Mouse (Mus musculus): ENCODE measurements around the gene Zfp715.
A peak's percentile ranks its signal among the peaks of the same experiment; 100 is the strongest.
"Not testable (repeated sequence)": the region's sequence is repeated elsewhere in the genome, so short reads cannot be mapped to it uniquely, and the experiment has no call there.

Zfp715 gene

GRCm38 (mm10) chr7:43313013-43313428 is at the start of gene Zfp715:
Gene Zfp715 (minus strand): TSS chr7:43313294.
- DNase-seq (ENCODE audit: low spot score in 2 of 2), result peak; percentile 89 to 94

GRCm38 (mm10) chr7:43362021-43362420 is 48.9 kb upstream of the Zfp715 start:
- DNase-seq (ENCODE audit: low spot score in 2 of 2), result no peak

GRCm38 (mm10) chr7:43361442-43361841 is 48.3 kb upstream of the Zfp715 start:
- no peak for DNase-seq (ENCODE audit: low spot score in 2 of 2)

- no peak for DNase-seq (ENCODE audit: low spot score in 2 of 2)
Observed at GRCm38 (mm10) chr7:43358556-43358955, 45.5 kb upstream of the Zfp715 start.

- peak in 1 of 2 experiments; percentile 2 for DNase-seq (ENCODE audit: low spot score in 2 of 2)
Observed at GRCm38 (mm10) chr7:43354893-43355835, 42.1 kb upstream of the Zfp715 start.

GRCm38 (mm10) chr7:43353758-43354157 is 40.7 kb upstream of the Zfp715 start:
- DNase-seq (ENCODE audit: low spot score in 2 of 2), result no peak

GRCm38 (mm10) chr7:43353118-43353517 is 40.0 kb upstream of the Zfp715 start:
- DNase-seq (ENCODE audit: low spot score in 2 of 2), result no peak

GRCm38 (mm10) chr7:43351154-43351553 is 38.1 kb upstream of the Zfp715 start, which contains the start of gene Siglecf:
Gene Siglecf (plus strand): TSS chr7:43351341.
- DNase-seq (ENCODE audit: low spot score in 2 of 2), result no peak

GRCm38 (mm10) chr7:43349623-43350022 is 36.5 kb upstream of the Zfp715 start:
- not testable (repeated sequence) for DNase-seq (ENCODE audit: low spot score in 2 of 2)

GRCm38 (mm10) chr7:43346571-43346970 is 33.5 kb upstream of the Zfp715 start:
- DNase-seq (ENCODE audit: low spot score in 2 of 2), result no peak

GRCm38 (mm10) chr7:43346148-43346547 is 33.1 kb upstream of the Zfp715 start:
- no peak for DNase-seq (ENCODE audit: low spot score in 2 of 2)

GRCm38 (mm10) chr7:43344491-43344890 is 31.4 kb upstream of the Zfp715 start:
- DNase-seq (ENCODE audit: low spot score in 2 of 2), result no peak

GRCm38 (mm10) chr7:43344020-43344419 is 30.9 kb upstream of the Zfp715 start:
- DNase-seq (ENCODE audit: low spot score in 2 of 2), result no peak

- no peak for DNase-seq (ENCODE audit: low spot score in 2 of 2)
Observed at GRCm38 (mm10) chr7:43343191-43343590, 30.1 kb upstream of the Zfp715 start.

- no peak for DNase-seq (ENCODE audit: low spot score in 2 of 2)
Observed at GRCm38 (mm10) chr7:43340771-43341170, 27.7 kb upstream of the Zfp715 start.

GRCm38 (mm10) chr7:43333899-43334298 is 20.8 kb upstream of the Zfp715 start:
- DNase-seq (ENCODE audit: low spot score in 2 of 2), result no peak

GRCm38 (mm10) chr7:43333203-43333602 is 20.1 kb upstream of the Zfp715 start:
- DNase-seq (ENCODE audit: low spot score in 2 of 2), result peak in 1 of 2 experiments; percentile 15

- DNase-seq (ENCODE audit: low spot score in 2 of 2), result no peak
Observed at GRCm38 (mm10) chr7:43328101-43328500, 15.0 kb upstream of the Zfp715 start.

- DNase-seq (ENCODE audit: low spot score in 2 of 2), result peak in 1 of 2 experiments; percentile 23
Observed at GRCm38 (mm10) chr7:43326223-43326780, 13.2 kb upstream of the Zfp715 start.

- no peak for DNase-seq (ENCODE audit: low spot score in 2 of 2)
Observed at GRCm38 (mm10) chr7:43312386-43313012, 595 bp downstream of the Zfp715 start.

- no peak for DNase-seq (ENCODE audit: low spot score in 2 of 2)
Observed at GRCm38 (mm10) chr7:43311632-43312031, 1.5 kb downstream of the Zfp715 start.

- DNase-seq (ENCODE audit: low spot score in 2 of 2), result no peak
Observed at GRCm38 (mm10) chr7:43309069-43309468, 4.0 kb downstream of the Zfp715 start.

All from right cerebral cortex, adult 2 months (tissue).